Mouse (Mus musculus) CH12.LX (cell line): Measurements from ENCODE around the gene Ndufaf3.

ENCODE experiments used
- CTCF ChIP-seq, 2 experiments: IDR thresholded peaks in 1 of 2; conservative IDR thresholded peaks in 1 of 2; 2 replicates each; pipeline ENCODE4 v1.5.1; 2011 to 2012; ENCODE audit warnings: low read depth in 2 of 2, low read length in 2 of 2, improper control_type of control experiment in 1 of 2, inconsistent platforms in 1 of 2, mild to moderate bottlenecking in 1 of 2, moderate library complexity in 1 of 2
- E2F4 ChIP-seq: IDR thresholded peaks from 2 replicates; pipeline ENCODE4 v1.6.1; 2011; ENCODE audit warnings: low read depth, low read length, improper control_type of control experiment; ENCODE audit not compliant: insufficient replicate concordance
- ELF1 ChIP-seq: IDR thresholded peaks from 2 replicates; pipeline ENCODE4 v1.6.1; 2014; ENCODE audit warnings: low read depth, mild to moderate bottlenecking, inconsistent platforms, low read length, improper control_type of control experiment
- EP300 ChIP-seq: IDR thresholded peaks from 2 replicates; pipeline ENCODE4 v1.6.1; 2011; ENCODE audit warnings: low read length, improper control_type of control experiment
- MAFK ChIP-seq: IDR thresholded peaks from 2 replicates; pipeline ENCODE4 v1.6.1; 2011; ENCODE audit warnings: low read length, improper control_type of control experiment; ENCODE audit not compliant: insufficient replicate concordance
- MAX ChIP-seq: IDR thresholded peaks from 2 replicates; pipeline ENCODE4 v1.6.1; 2011; ENCODE audit warnings: low read length, improper control_type of control experiment
- MYC ChIP-seq: IDR thresholded peaks from 2 replicates; pipeline ENCODE4 v1.6.1; 2011; ENCODE audit warnings: low read depth, mild to moderate bottlenecking, improper control_type of control experiment, low read length
- POLR2A ChIP-seq: IDR thresholded peaks from 2 replicates; pipeline ENCODE4 v1.6.1; 2011; ENCODE audit warnings: low read depth, mild to moderate bottlenecking, improper control_type of control experiment, low read length
- POLR2AphosphoS2 ChIP-seq: IDR thresholded peaks from 2 replicates; pipeline ENCODE4 v1.6.1; 2011; ENCODE audit warnings: low read depth, low read length, improper control_type of control experiment
- RCOR1 ChIP-seq: conservative IDR thresholded peaks from 2 replicates; pipeline ENCODE4 v1.6.1; 2012; ENCODE audit warnings: low read depth, mild to moderate bottlenecking, inconsistent platforms, low read length, improper control_type of control experiment
- USF2 ChIP-seq: conservative IDR thresholded peaks from 2 replicates; pipeline ENCODE4 v1.6.1; 2011; ENCODE audit warnings: low read depth, low read length, improper control_type of control experiment
- ZC3H11A ChIP-seq: IDR thresholded peaks from 2 replicates; pipeline ENCODE4 v1.6.1; 2012; ENCODE audit warnings: low read depth, mild to moderate bottlenecking, inconsistent platforms, low read length, improper control_type of control experiment

DNA sequence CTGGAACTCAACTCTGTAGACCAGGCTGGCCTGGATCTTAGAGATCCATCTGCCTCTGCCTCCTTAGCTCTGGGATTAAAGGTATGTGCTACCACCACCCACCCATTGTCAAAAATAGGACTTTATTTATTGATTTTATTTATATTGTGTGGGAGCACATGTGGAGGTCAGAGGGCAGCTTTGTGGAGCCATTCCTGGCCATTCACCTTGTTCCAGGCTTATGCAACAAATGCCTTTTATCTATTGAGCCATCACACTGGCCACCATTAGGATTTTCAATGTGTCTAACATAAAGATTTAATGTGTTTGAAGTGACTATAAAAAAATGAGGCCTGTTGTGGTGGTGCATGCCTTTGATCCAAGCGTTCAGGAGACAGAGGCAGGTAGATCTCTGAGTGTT lies 35.7 kb downstream of the Ndufaf3 start:
- TF ChIP-seq RCOR1: no peak
- no peak for TF ChIP-seq MAFK
- no peak for TF ChIP-seq POLR2A
- no peak for TF ChIP-seq CTCF (conservative IDR thresholded peaks at IDR 0.05 in 1 of 2, IDR thresholded peaks at IDR 0.05 in 1 of 2; ENCODE audit: low read depth in 2 of 2, low read length in 2 of 2)
- no peak for TF ChIP-seq MYC
- no peak for TF ChIP-seq EP300
- TF ChIP-seq ELF1: no peak
- TF ChIP-seq USF2: no peak
- TF ChIP-seq POLR2AphosphoS2: no peak
- TF ChIP-seq ZC3H11A: no peak
- TF ChIP-seq E2F4: no peak
- no peak for TF ChIP-seq MAX
